Mouse (Mus musculus) bone marrow macrophage, adult 2 months (primary cell): Measurements from ENCODE around the gene Bmpr1b.

Experiments used
- CTCF ChIP-seq: IDR thresholded peaks from 2 replicates; pipeline ENCODE4 v1.5.1; 2012; ENCODE audit warnings: low read depth, mild to moderate bottlenecking, low read length, moderate library complexity
- POLR2A ChIP-seq: IDR thresholded peaks from 2 replicates; pipeline ENCODE4 v1.6.1; 2012; ENCODE audit warnings: mild to moderate bottlenecking, low read depth, low read length, borderline replicate concordance

GRCm38 (mm10) chr3:141940207-141940606, 229.0 kb downstream of the Bmpr1b start:
- TF ChIP-seq CTCF: no peak
- no peak for TF ChIP-seq POLR2A
